Mouse (Mus musculus) urinary bladder, adult 2 months (tissue): ENCODE data around the gene Ptdss2. TPM values are rescaled to one million over a fixed set of nuclear protein-coding genes. Genes with fewer than 3 reads are reported as not detected.

ENCODE experiments used
- DNase-seq: peaks from one replicate; pipeline ENCODE4 v3.0.0; 2022; ENCODE audit warnings: low spot score
- polyA plus RNA-seq: library from polyadenylated mRNA; depleted of rRNA; stranded (reverse); fragments of >200 nt; gene quantifications from 2 replicates; pipeline ENCODE4 v1.2.3, GENCODE M21; 2012; rRNA removed

The Ptdss2 gene
- 25.6 and 27.7 TPM in 2 replicates for polyA plus RNA-seq

- DNase-seq: no peak
Observed at GRCm38 (mm10) chr7:141122245-141122644, at the start of gene Ptdss2. Gene Ptdss2, plus strand, starts transcription at chr7:141122382.

DNA sequence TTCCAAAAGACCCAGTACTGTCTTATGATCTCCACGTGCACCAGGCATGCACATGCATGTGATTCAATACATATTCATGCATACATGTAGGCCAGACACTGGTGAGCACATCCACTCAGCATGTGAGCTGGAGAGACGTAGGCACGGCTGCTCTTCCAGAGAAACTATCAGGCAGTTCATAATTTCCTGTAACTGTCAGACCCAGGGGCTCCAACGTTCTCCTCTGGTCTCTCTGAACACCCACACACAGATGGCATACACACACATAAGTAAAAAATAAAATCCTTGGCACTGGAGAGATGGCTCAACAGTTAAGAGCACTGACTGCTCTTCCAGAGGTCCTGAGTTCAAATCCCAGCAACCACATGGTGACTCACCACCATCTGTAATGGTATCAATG, 48.4 kb upstream of the Ptdss2 start:
- no peak for DNase-seq

DNA sequence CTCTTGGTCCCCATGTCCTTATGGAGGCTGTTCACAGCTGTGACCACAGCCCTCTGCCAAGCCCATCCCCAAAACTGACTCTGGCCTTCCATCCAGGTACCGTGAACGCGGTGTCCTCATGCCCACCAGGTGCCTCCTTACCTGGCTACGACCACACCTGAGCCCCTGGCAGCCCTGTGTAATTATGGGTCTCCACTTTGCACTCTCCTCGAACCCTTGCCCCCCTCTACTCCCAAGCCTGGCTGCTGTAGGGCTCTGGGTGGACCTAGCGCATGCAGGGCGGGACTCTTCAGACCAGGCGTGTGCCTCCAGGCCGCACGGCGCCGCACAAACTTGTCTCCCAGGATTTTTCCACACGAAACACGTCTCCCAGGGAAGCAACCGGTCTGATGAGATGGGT, 44.3 kb upstream of the Ptdss2 start, which contains the start of gene Pkp3:
Gene Pkp3 (plus strand): TSS at position 378 of the 400 bp plus-strand sequence.
- no peak for DNase-seq

- DNase-seq: no peak
Observed at GRCm38 (mm10) chr7:141078876-141079275, 43.3 kb upstream of the Ptdss2 start.

- DNase-seq: peak; percentile 62
Observed at GRCm38 (mm10) chr7:141079481-141080449, 42.4 kb upstream of the Ptdss2 start.

- DNase-seq: no peak
Observed at GRCm38 (mm10) chr7:141087894-141088293, 34.3 kb upstream of the Ptdss2 start.

GRCm38 (mm10) chr7:141088473-141088872, 33.7 kb upstream of the Ptdss2 start:
- no peak for DNase-seq

DNA sequence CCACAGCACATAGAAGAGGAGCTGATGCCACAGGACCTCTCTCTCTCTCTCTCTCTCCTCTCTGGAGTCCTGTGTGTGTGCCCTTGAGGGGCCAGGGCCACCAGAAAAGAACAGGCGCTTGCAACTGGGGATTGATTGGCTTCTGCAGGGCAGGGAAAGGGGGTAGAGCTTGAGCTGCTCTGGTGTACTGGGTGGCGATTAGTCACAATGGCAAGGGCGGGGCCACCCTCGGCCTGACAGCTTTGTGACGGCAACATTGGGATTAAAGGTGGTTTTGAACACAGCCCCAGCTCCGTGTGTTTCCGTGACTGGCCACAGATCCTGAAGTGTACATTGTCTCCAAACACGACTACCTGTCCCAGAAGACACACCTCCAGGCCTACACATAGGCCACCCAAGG, 32.0 kb upstream of the Ptdss2 start:
- no peak for DNase-seq

- DNase-seq: peak; percentile 56
Observed at GRCm38 (mm10) chr7:141092051-141092735, 30.0 kb upstream of the Ptdss2 start.

DNA sequence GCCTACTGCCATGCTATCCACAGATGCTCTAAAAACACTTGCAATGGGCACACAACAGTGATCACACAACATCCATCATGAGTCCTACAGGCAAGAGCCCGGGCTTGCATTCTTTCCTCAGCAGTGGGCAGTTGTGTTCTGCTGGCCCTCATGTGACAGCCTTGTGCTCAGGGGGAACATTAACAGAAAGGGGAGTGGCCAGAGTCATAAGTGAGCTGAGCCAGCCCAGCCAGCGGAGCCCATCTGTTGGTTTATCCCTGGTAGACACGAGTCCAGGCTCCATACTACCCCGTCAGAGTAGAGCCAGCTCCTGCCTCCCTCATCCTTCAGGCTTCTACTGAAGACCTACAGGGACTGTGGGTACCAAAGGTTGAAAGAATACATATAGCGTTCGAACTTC, 28.2 kb upstream of the Ptdss2 start:
- DNase-seq: no peak

DNA sequence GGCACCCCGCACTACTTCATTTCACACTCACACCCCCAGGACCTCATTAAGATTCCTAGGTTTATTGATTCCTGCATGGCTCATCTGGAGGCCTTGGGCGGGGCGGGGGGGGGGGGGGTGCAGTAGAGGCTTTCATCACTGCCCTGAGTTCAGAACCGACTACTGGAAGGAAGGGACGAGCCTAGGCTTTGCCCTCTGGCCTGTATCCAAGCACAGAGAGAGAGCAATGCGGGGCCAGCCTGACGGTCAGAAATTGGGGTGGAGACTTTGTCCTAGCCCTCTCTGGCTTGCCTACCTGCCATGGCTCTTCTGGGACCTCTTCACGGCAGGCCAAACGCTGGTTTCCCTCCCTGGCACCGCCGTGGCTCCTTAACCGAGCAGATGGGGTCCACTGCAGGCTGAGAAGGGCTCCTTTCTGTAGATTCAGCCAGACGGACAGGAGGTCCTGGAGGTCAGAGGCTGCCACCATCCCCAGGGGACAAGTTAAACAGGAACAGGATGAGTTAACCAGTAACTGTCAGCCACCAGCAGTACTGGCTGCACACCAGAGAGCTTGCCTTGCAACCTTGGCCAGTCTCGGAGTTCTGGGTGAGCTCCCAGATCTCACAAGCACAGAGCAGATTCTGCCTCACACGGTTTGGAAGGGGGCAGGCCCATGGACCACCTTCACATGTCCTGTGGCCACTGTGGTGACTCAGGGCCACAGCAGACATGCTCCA, 27.5 kb upstream of the Ptdss2 start:
- no peak for DNase-seq

DNA sequence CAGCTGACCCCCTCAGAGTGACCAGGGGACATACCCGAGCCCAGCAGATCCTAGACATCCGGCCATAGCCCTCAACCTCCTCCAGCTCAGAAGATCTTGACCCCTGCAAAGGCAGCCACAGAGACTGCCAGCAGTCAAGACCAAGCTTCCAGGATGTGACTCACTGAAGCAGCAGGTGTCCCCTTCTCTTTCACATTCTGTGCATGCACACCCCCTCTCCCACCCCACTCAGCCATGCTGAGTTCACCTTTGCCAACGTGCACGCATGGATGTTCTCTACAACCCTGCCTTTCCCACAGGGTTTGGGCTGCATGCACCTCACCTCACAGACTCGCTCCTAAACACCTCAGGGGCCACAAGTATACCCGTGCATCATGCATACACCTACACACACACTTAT, 26.2 kb upstream of the Ptdss2 start:
- DNase-seq: no peak

GRCm38 (mm10) chr7:141096649-141097056, 25.5 kb upstream of the Ptdss2 start:
- no peak for DNase-seq

DNA sequence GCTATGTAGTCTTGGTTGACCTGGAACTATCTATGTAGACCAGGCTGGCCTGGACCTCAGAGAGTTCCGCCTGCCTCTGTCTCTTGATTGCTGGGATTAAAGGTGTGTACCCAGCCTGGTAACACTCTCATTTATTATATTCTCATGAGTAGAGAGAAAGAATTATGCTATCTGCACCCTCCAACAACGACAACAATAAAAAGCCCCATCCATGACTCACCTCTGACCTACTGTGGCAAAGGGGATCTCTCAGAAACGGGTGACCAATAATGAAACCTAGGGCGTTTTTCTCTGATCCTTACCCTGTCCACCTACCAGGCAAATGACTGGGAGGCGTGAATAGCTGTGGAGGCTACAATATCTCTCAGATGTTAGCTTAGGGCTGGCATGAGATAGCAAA, 25.0 kb upstream of the Ptdss2 start:
- no peak for DNase-seq

DNA sequence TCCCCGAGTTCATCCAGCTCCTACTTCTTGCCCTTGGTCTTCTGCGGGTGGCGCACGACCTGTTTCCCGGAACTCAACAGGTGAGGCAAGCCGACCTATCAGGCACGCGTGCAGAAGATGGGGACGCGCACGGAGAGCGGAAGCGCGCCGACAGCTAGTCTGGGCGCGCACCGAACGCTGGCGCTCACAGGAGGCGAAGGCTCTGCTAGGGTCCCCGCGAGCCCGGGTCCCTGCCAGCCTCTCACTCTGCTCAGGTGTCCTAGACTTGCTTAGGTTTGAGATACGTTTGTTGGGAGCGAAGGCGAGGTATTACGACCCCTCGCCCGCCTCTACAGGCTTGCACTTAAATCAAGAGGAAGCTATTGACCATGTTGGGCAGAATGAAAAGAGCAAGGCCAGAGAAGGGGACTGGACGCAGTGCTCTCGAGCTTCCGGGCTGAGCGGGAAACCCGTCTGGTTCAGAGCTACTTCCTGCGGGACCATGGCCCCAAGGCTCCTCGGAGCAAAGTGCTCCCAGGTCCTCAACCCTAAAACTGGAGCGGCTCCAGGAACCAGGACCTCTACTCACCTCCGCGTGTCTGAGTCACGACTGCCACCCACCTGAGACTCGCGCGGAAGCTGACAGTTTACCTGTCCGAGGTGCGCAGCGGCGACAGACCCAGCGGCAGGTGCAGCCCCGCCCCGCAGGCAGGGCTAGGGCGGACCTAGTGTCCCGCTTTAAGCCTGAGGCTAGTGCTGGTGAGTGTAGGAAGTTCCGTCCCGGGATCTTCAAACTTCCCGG, 22.1 kb upstream of the Ptdss2 start, which contains the start of gene Sigirr:
Gene Sigirr (minus strand): TSS at position 662 of the 781 bp plus-strand sequence.
- DNase-seq: peak; percentile 42

DNA sequence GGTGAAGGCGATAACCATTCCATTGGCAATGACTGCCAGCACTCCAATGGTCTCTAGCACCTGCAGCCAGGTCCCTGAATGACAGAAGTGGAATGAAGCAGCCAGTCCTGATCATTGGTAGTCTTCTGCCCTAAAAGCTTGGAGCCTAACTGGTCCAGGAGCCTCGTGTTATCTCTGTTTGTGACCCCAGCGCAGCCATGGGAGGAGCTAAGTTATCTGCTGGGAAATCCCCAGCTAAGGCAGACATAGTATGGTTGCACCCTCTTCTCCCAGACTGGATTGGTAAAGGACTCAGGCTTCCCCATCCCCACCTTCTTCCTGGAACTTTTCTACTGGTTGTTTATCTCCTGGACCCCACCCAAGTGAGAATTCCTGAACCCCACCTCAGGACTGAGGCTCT, 19.0 kb upstream of the Ptdss2 start:
- no peak for DNase-seq

DNA sequence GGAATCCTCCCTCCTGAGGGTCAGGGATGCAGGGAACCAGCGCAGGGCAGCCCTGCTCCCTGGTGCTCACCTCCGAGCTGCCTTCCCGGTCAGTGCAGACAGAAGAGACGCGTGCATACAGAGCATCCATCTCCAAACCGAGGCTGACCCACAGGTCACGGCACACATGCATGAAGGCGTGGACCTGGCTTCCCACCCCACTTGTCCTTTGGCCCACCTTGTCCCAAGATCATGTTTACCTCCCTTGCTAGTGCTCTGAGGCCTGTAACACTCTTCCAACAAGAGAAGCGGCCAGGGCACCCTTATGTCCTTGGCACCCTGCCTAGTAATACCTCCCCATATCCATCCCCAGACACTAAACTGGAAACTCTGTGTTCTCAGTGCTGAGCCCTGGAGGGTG, 6.3 kb upstream of the Ptdss2 start:
- DNase-seq: no peak

DNA sequence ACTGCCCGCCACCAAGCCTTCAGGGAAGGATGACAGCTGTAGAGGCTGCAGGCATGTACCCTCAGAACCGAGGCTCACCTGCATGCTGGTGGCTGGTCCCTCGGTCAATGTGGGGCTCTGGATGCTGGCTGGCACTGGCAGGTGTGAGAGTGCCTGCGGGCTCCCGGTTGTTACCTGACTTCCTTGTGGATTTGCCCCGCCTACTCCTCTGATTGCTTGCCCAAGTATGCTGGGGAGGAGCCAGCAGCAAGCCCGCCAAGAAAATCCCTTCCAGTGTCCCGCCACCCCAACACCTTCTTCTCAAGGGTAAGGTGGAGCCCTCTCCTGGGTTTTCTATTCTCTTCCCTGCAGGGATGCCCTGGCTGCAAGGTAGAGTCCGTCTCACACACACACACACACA, 4.5 kb upstream of the Ptdss2 start, which contains the start of gene Ano9:
Gene Ano9 (minus strand): TSS at position 171 of the 400 bp plus-strand sequence.
- no peak for DNase-seq

- no peak for DNase-seq
Observed at GRCm38 (mm10) chr7:141119487-141119886, 2.7 kb upstream of the Ptdss2 start.

DNA sequence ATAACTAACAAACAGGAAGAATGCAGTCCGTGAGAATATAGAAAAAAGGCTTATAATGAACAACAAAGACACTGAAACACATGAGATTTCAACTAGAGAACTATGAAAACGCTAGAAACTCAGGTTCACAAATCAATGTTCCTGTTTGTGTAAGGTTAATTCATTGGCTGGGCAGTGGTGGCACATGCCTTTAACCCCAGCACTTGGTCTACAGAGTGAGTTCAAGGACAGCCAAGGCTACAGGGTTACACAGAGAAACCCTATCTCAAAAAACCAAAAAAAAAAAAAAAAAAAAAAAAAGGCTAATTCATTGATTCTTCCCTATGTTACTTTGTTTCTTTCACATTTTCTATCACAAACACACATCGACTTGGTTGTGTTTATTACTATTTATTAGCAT, 1.6 kb upstream of the Ptdss2 start:
- no peak for DNase-seq

DNA sequence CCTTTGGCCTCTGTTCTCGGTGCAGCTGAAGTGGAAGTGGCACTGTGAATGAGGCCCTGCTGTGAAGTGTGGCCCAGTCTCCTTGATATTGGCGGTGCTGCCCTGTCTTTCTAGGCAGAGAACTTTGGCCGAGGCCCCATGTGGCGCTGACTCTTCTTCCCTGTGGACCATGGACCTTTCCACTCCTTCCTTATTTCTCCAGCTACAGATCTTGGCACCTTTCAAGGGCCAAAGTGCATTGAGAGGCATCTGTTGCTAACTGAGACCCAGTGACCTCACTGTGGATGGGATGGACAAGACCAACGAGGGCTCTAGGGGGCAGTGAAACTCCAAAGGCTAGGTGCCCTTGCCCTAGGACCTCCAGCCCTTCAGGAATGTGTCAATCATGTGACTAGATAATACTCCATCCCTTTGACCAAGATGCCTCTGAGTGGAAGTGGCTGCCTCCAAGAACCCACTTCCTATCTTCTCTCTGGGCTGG, 1.1 kb upstream of the Ptdss2 start:
- no peak for DNase-seq
